Mouse (Mus musculus) cortical plate, adult 2 months (tissue): Measurements from ENCODE around the gene Hvcn1. TPM values are rescaled to one million over a fixed set of nuclear protein-coding genes. Genes with fewer than 3 reads are reported as not detected.

Experiments used
- H3K27ac ChIP-seq: fragments of 200-500 bp; 2 replicates; pipeline ENCODE4 v1.5.1; 2012; ENCODE audit warnings: low read length, control low read depth, inconsistent platforms; ENCODE audit not compliant: insufficient read depth
- H3K4me1 ChIP-seq: fragments of 200-500 bp; 2 replicates; pipeline ENCODE4 v1.6.1; 2011; ENCODE audit warnings: low read length; ENCODE audit not compliant: control insufficient read depth, insufficient read depth
- H3K4me3 ChIP-seq: fragments of 200-500 bp; 2 replicates; pipeline ENCODE4 v1.5.1; 2011; ENCODE audit warnings: mild to moderate bottlenecking, low read length, control low read depth; ENCODE audit not compliant: insufficient read depth
- CTCF ChIP-seq: fragments of 200-500 bp; IDR thresholded peaks from 2 replicates; pipeline ENCODE4 v1.5.1; 2011; ENCODE audit warnings: mild to moderate bottlenecking, control low read depth, low read length; ENCODE audit not compliant: insufficient read depth; ENCODE audit errors: extremely low read depth
- POLR2A ChIP-seq: fragments of 200-500 bp; IDR thresholded peaks from 2 replicates; pipeline ENCODE4 v1.6.1; 2011; ENCODE audit warnings: mild to moderate bottlenecking, low read length, control low read depth; ENCODE audit not compliant: insufficient read depth; ENCODE audit errors: extremely low read depth
- polyA plus RNA-seq: library from polyadenylated mRNA; depleted of rRNA; stranded (reverse); fragments of >200 nt; gene quantifications from 2 replicates; pipeline ENCODE4 v1.2.3, GENCODE M21; 2012

The Hvcn1 gene
- polyA plus RNA-seq, 1 experiment, result 3.6 TPM

GRCm38 (mm10) chr5:122233695-122234094, 27.1 kb downstream of the Hvcn1 start:
- no peaks in the 10 kb centered on the region for H3K4me1 ChIP-seq
- no peak for TF ChIP-seq CTCF
- no peak for TF ChIP-seq POLR2A
- H3K27ac ChIP-seq, result no peak overlapping the region
- no peak overlapping the region for H3K4me3 ChIP-seq

- no peak overlapping the region for H3K27ac ChIP-seq
- H3K4me1 ChIP-seq, result no peaks in the 10 kb centered on the region
- no peak overlapping the region for H3K4me3 ChIP-seq
- TF ChIP-seq CTCF (no peak), POLR2A (no peak)
Observed at GRCm38 (mm10) chr5:122234319-122235195, 28.0 kb downstream of the Hvcn1 start.

GRCm38 (mm10) chr5:122235196-122235836, 28.7 kb downstream of the Hvcn1 start:
- H3K27ac ChIP-seq, result no peak overlapping the region

GRCm38 (mm10) chr5:122237200-122237599, 30.6 kb downstream of the Hvcn1 start:
- no peak overlapping the region for H3K4me3 ChIP-seq
- H3K27ac ChIP-seq, result no peak overlapping the region
- H3K4me1 ChIP-seq, result no peaks in the 10 kb centered on the region
- TF ChIP-seq CTCF, result no peak
- no peak for TF ChIP-seq POLR2A

More at GRCm38 (mm10) chr5:122235196-122235836, 28.7 kb downstream of the Hvcn1 start:
- TF ChIP-seq CTCF, result no peak
- TF ChIP-seq POLR2A, result no peak
- Histone ChIP-seq H3K4me3 (no peak overlapping the region), H3K4me1 (no peaks in the 10 kb centered on the region)

GRCm38 (mm10) chr5:122239618-122240017, 33.0 kb downstream of the Hvcn1 start:
- H3K4me1 ChIP-seq, result no peaks in the 10 kb centered on the region
- no peak for TF ChIP-seq POLR2A
- H3K27ac ChIP-seq, result no peak overlapping the region
- H3K4me3 ChIP-seq, result no peak overlapping the region

- Histone ChIP-seq H3K4me1 (no peaks in the 10 kb centered on the region), H3K27ac (no peak overlapping the region), H3K4me3 (no peak overlapping the region)
- no peak for TF ChIP-seq CTCF
- no peak for TF ChIP-seq POLR2A
Observed at GRCm38 (mm10) chr5:122240521-122240920, 33.9 kb downstream of the Hvcn1 start.

- Histone ChIP-seq H3K4me1 (no peaks in the 10 kb centered on the region), H3K4me3 (no peak overlapping the region), H3K27ac (no peak overlapping the region)
- TF ChIP-seq POLR2A (no peak), CTCF (no peak)
Observed at GRCm38 (mm10) chr5:122240989-122241388, 34.4 kb downstream of the Hvcn1 start.

GRCm38 (mm10) chr5:122242521-122243123, 36.0 kb downstream of the Hvcn1 start:
- TF ChIP-seq CTCF (no peak), POLR2A (no peak)
- Histone ChIP-seq H3K4me1 (0 out of 2 replicates have a peak, but pooled peaks cover 2% of the 10 kb centered on the region), H3K4me3 (no peak overlapping the region), H3K27ac (no peak overlapping the region)

GRCm38 (mm10) chr5:122243781-122244523, 37.3 kb downstream of the Hvcn1 start:
- TF ChIP-seq CTCF (no peak), POLR2A (no peak)
- H3K27ac ChIP-seq, result no peak overlapping the region
- no peak overlapping the region for H3K4me3 ChIP-seq
- H3K4me1 ChIP-seq, result peaks cover 9% of the 10 kb centered on the region; the same call in 1 of the 2 replicates
